Mouse (Mus musculus): ENCODE data around the gene Boc. TPM values are rescaled to one million over a fixed set of nuclear protein-coding genes. Genes with fewer than 3 reads are reported as not detected.

The Boc gene
- total and polyA plus RNA-seq, 3 experiments: 3.5 to 5.6 (median 4.2) TPM

DNA sequence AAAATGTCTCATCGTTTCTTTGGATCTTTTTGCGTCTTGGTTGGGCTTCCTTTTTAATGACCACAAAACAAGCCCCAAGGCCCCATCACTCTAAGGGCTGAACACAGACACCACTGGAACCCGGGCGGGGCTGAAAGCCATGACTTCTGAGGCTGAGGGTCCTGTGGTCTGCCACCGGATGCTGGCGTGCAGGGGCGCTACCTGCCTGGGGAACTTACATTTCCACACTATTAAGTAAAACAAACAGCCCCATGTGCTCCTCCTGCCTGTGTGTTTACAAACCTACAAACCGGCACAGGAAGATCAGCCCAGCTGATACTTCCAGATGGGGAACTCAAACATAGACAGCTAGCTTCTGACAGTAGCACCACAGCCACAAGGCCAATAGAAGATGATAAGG is 11.9 kb downstream of the Boc start:
- intact Hi-C loops (cut with DNase I): no loop called here
- peaks cover 7% of the 10 kb centered on the region for H3K4me1 ChIP-seq (ENCODE audit: control insufficient read depth, insufficient read depth, low read length)
- TF ChIP-seq CTCF (IDR thresholded peaks at IDR 0.05): no peak
- no peak overlapping the region for H3K27ac ChIP-seq
- no peak overlapping the region for H3K9ac ChIP-seq (ENCODE audit: low read depth, low read length)
- no peaks in the 10 kb centered on the region for H3K27me3 ChIP-seq (ENCODE audit: control insufficient read depth, insufficient read depth, low read length)
- no peak for DNase-seq
- no peaks in the 10 kb centered on the region for H3K36me3 ChIP-seq (ENCODE audit: control insufficient read depth, insufficient read depth, low read length)
- H3K79me2 ChIP-seq (replicated peaks; ENCODE audit: control insufficient read depth, insufficient read depth, low read length): no peaks in the 10 kb centered on the region
- H3K4me3 ChIP-seq: no peak overlapping the region
- 79% methylated on average over 8 of the region's 8 CpGs for WGBS

DNA sequence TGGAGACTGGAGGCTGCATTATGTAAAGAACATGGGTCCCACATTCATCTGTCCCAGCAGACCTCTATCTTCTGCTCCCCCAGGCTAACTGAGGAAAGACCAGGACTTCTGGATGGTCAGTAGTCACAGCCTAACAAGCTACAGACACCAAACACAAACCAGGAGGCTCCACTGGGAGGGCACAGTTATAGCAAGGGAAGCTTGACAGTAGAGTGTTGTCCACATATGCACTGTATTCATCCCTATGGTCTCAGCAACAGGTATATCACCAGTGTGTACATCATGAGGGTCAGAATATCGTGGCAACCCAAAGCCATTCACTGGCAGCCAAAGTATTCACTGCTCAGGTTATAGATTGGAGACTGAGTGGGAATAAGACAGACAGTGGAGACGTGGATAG is 12.8 kb downstream of the Boc start:
- no peak overlapping the region for H3K27ac ChIP-seq
- no peaks in the 10 kb centered on the region for H3K36me3 ChIP-seq (ENCODE audit: control insufficient read depth, insufficient read depth, low read length)
- H3K4me1 ChIP-seq (ENCODE audit: control insufficient read depth, insufficient read depth, low read length): peaks cover 7% of the 10 kb centered on the region
- TF ChIP-seq CTCF (IDR thresholded peaks at IDR 0.05) (no peak), EP300 (IDR thresholded peaks at IDR 0.05; ENCODE audit: insufficient read depth, low read depth, low read length) (no peak), POLR2A (IDR thresholded peaks at IDR 0.05; ENCODE audit: insufficient read depth, low read depth, low read length) (no peak)
- H3K79me2 ChIP-seq (replicated peaks; ENCODE audit: control insufficient read depth, insufficient read depth, low read length): no peaks in the 10 kb centered on the region
- intact Hi-C loops (cut with DNase I): no loop called here
- no peaks in the 10 kb centered on the region for H3K27me3 ChIP-seq (ENCODE audit: control insufficient read depth, insufficient read depth, low read length)
- no peak overlapping the region for H3K9ac ChIP-seq (ENCODE audit: low read depth, low read length)
- H3K4me3 ChIP-seq: no peak overlapping the region
- DNase-seq: no peak
- 78% methylated on average over 2 of the region's 2 CpGs for WGBS

- Histone ChIP-seq H3K27ac (no peak overlapping the region), H3K9ac (ENCODE audit: low read depth, low read length) (no peak overlapping the region), H3K4me1 (ENCODE audit: control insufficient read depth, insufficient read depth, low read length) (peaks cover 6% of the 10 kb centered on the region), H3K79me2 (replicated peaks; ENCODE audit: control insufficient read depth, insufficient read depth, low read length) (no peaks in the 10 kb centered on the region), H3K36me3 (ENCODE audit: control insufficient read depth, insufficient read depth, low read length) (no peaks in the 10 kb centered on the region), H3K27me3 (ENCODE audit: control insufficient read depth, insufficient read depth, low read length) (no peaks in the 10 kb centered on the region), H3K4me3 (no peak overlapping the region)
- no peak for DNase-seq
- intact Hi-C loops (cut with DNase I): no loop called here
- TF ChIP-seq POLR2A (IDR thresholded peaks at IDR 0.05; ENCODE audit: insufficient read depth, low read depth, low read length): no peak
- 49% methylated on average over 7 of the region's 7 CpGs for WGBS
Observed at GRCm38 (mm10) chr16:44545153-44545552, 13.5 kb downstream of the Boc start.

DNA sequence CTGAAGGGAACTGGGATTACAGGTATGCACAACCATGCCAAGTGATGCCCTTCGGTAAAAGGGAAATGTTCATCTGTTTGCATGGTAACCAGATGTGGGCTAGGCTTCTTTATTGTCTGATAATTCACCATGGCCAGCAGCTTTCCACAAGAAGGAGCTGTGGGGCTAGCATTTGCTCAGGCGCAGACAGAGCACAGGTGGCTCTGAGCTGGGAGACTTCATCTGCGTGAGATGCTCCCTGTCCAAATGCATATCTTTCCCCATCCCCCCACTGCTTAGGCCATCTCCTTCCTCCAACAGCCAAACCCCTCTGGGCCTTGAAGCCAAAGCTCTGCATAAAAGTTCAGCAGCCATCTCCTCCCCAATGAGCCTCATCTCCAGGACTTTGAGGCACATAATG is 15.6 kb downstream of the Boc start:
- peaks cover 9% of the 10 kb centered on the region for H3K4me1 ChIP-seq (ENCODE audit: control insufficient read depth, insufficient read depth, low read length)
- no peak overlapping the region for H3K27ac ChIP-seq
- H3K9ac ChIP-seq (ENCODE audit: low read depth, low read length): no peak overlapping the region
- no peaks in the 10 kb centered on the region for H3K36me3 ChIP-seq (ENCODE audit: control insufficient read depth, insufficient read depth, low read length)
- intact Hi-C loops (cut with DNase I): no loop called here
- DNase-seq: no peak
- no peaks in the 10 kb centered on the region; the same call in 1 of the 2 replicates for H3K79me2 ChIP-seq (replicated peaks; ENCODE audit: control insufficient read depth, insufficient read depth, low read length)
- no peak overlapping the region for H3K4me3 ChIP-seq
- WGBS: 63% methylated on average over 3 of the region's 3 CpGs
- H3K27me3 ChIP-seq (ENCODE audit: control insufficient read depth, insufficient read depth, low read length): no peaks in the 10 kb centered on the region
- no peak for TF ChIP-seq CTCF (IDR thresholded peaks at IDR 0.05)
- no peak for TF ChIP-seq EP300 (IDR thresholded peaks at IDR 0.05; ENCODE audit: insufficient read depth, low read depth, low read length)
- TF ChIP-seq POLR2A (IDR thresholded peaks at IDR 0.05; ENCODE audit: insufficient read depth, low read depth, low read length): no peak

- H3K4me1 ChIP-seq (ENCODE audit: control insufficient read depth, insufficient read depth, low read length): peaks cover 9% of the 10 kb centered on the region
- no peak for DNase-seq
- H3K79me2 ChIP-seq (replicated peaks; ENCODE audit: control insufficient read depth, insufficient read depth, low read length): peaks cover 3% of the 10 kb centered on the region
- H3K27me3 ChIP-seq (ENCODE audit: control insufficient read depth, insufficient read depth, low read length): no peaks in the 10 kb centered on the region
- no peak overlapping the region for H3K4me3 ChIP-seq
- TF ChIP-seq EP300 (IDR thresholded peaks at IDR 0.05; ENCODE audit: insufficient read depth, low read depth, low read length): no peak
- TF ChIP-seq POLR2A (IDR thresholded peaks at IDR 0.05; ENCODE audit: insufficient read depth, low read depth, low read length): no peak
- TF ChIP-seq CTCF (IDR thresholded peaks at IDR 0.05): no peak
- intact Hi-C loops (cut with DNase I): no loop called here
- WGBS: 62% methylated on average over 3 of the region's 3 CpGs
- no peak overlapping the region for H3K9ac ChIP-seq (ENCODE audit: low read depth, low read length)
- no peaks in the 10 kb centered on the region for H3K36me3 ChIP-seq (ENCODE audit: control insufficient read depth, insufficient read depth, low read length)
- no peak overlapping the region; the same call in 1 of the 2 replicates for H3K27ac ChIP-seq
Observed at GRCm38 (mm10) chr16:44542029-44542690, 16.5 kb downstream of the Boc start.

- DNase-seq: no peak
- Histone ChIP-seq H3K4me1 (ENCODE audit: control insufficient read depth, insufficient read depth, low read length) (peaks cover 9% of the 10 kb centered on the region), H3K4me3 (no peak overlapping the region), H3K27ac (no peak overlapping the region), H3K79me2 (replicated peaks; ENCODE audit: control insufficient read depth, insufficient read depth, low read length) (peaks cover 5% of the 10 kb centered on the region), H3K36me3 (ENCODE audit: control insufficient read depth, insufficient read depth, low read length) (no peaks in the 10 kb centered on the region), H3K9ac (ENCODE audit: low read depth, low read length) (no peak overlapping the region), H3K27me3 (ENCODE audit: control insufficient read depth, insufficient read depth, low read length) (no peaks in the 10 kb centered on the region)
- intact Hi-C loops (cut with DNase I): no loop called here
- 87% methylated on average over 8 of the region's 8 CpGs for WGBS
- TF ChIP-seq EP300 (IDR thresholded peaks at IDR 0.05; ENCODE audit: insufficient read depth, low read depth, low read length) (no peak), POLR2A (IDR thresholded peaks at IDR 0.05; ENCODE audit: insufficient read depth, low read depth, low read length) (no peak), CTCF (IDR thresholded peaks at IDR 0.05) (no peak)
Observed at GRCm38 (mm10) chr16:44539611-44540010, 19.1 kb downstream of the Boc start.

Measured in heart, adult 2 months (tissue).